Mouse (Mus musculus) lung, embryonic 15.5 days (tissue): Measurements from ENCODE around the gene Fam72a. TPM values are rescaled to one million over a fixed set of nuclear protein-coding genes. Genes with fewer than 3 reads are reported as not detected.
"Not testable (repeated sequence)": the region's sequence is repeated elsewhere in the genome, so short reads cannot be mapped to it uniquely, and the experiment has no call there.

Experiments
- ATAC-seq: fragments of 200-750 bp; cut with Nextera tagmentation; 2 replicates; pipeline ENCODE4 v1.8.0; 2017; ENCODE audit warnings: moderate number of reproducible peaks, borderline replicate concordance; ENCODE audit not compliant: low FRiP score, low TSS enrichment; ENCODE audit errors: extremely low read depth
- H3K27ac ChIP-seq: fragments of 300-500 bp; sonication (generic); 2 replicates; pipeline ENCODE4 v1.5.1; 2015; ENCODE audit warnings: moderate library complexity, mild to moderate bottlenecking, inconsistent platforms
- H3K27me3 ChIP-seq: fragments of 300-500 bp; sonication (generic); 2 replicates; pipeline ENCODE4 v1.6.1; 2015; ENCODE audit warnings: inconsistent platforms
- H3K36me3 ChIP-seq: fragments of 300-500 bp; sonication (generic); 2 replicates; pipeline ENCODE4 v1.6.1; 2015; ENCODE audit warnings: inconsistent platforms
- H3K4me1 ChIP-seq: fragments of 300-500 bp; sonication (generic); 2 replicates; pipeline ENCODE4 v1.6.1; 2015; ENCODE audit warnings: inconsistent platforms
- H3K4me2 ChIP-seq: fragments of 300-500 bp; sonication (generic); 2 replicates; pipeline ENCODE4 v1.6.1; 2015; ENCODE audit warnings: inconsistent platforms, mild to moderate bottlenecking, moderate library complexity
- H3K4me3 ChIP-seq: fragments of 300-500 bp; sonication (generic); 2 replicates; pipeline ENCODE4 v1.5.1; 2015; ENCODE audit warnings: mild to moderate bottlenecking, inconsistent platforms
- H3K9ac ChIP-seq: fragments of 300-500 bp; sonication (generic); 2 replicates; pipeline ENCODE4 v1.6.1; 2015; ENCODE audit warnings: inconsistent platforms
- H3K9me3 ChIP-seq: fragments of 300-500 bp; sonication (generic); 2 replicates; pipeline ENCODE4 v1.6.1; 2016; ENCODE audit warnings: inconsistent platforms
- WGBS: fragments of 180-500 bp; shearing (Covaris S2); methylation state at CpG from one replicate; pipeline ENCODE4 v1.1.7; 2015; 5-methylcytosine and 5-hydroxymethylcytosine counted together
- microRNA-seq: library from miRNA; unstranded; fragments of <30 nt; microRNA quantifications from one replicate; pipeline ENCODE4, GENCODE M21; 2016
- polyA plus RNA-seq: library from polyadenylated mRNA; unstranded; fragments of >200 nt; fragmentation: Nextera tagmentation; extraction: Ambion mirVana; gene quantifications from 2 replicates; pipeline ENCODE4 v1.2.1, GENCODE M21; 2015

The Fam72a gene
- polyA plus RNA-seq, 1 experiment from 2014 or later, result 3.0 TPM

DNA sequence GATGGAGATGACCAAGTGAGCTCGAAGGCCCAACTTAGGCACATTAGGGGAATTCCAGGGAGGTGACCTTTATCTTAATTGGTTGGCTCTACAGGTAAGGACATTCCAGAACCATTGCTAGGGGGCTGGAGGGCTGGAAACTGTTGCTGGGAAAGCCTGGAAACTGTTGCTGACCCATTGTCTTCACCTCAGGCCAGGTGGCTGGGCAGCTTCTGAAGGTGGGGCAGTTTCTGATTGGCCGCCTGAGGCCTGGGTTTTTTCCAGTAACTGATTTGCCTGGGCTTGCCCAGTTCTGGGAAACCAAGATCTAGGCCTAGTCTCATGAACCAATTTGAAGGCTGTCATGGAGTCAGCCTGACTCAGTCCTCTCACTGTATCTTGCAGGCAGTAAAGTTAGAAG is 34.4 kb downstream of the Fam72a start:
- Histone ChIP-seq H3K4me2 (no peak overlapping the region), H3K36me3 (no peaks in the 10 kb centered on the region), H3K9ac (no peak overlapping the region), H3K27ac (no peak overlapping the region), H3K9me3 (no peaks in the 10 kb centered on the region), H3K27me3 (no peaks in the 10 kb centered on the region), H3K4me1 (no peaks in the 10 kb centered on the region), H3K4me3 (no peak overlapping the region)
- WGBS, result 77% methylated on average over 2 of the region's 2 CpGs
- no peak for ATAC-seq

DNA sequence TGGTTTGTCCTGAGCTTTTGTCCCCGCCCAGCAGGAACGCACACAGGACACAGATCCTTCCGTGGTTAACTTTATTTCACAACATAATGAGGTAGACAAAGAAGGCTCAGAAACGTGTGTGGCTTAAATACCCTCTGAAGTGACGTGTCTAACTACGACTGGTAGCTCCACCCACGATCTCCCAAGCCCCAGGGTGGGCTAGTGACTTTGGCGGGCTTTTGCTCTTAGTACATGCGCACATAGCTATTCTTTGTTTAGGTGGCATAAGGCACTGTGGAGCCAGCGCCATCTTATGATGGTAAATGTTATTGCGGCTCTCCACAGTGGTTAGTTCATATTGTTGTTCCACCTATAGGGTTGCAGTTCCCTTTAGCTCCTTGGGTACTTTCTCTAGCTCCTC is 38.4 kb downstream of the Fam72a start:
- ATAC-seq, H3K27ac ChIP-seq, H3K9ac ChIP-seq, H3K9me3 ChIP-seq, H3K27me3 ChIP-seq, H3K36me3 ChIP-seq, H3K4me1 ChIP-seq, H3K4me3 ChIP-seq, H3K4me2 ChIP-seq: not testable (repeated sequence)
- WGBS, result 48% methylated on average over 11 of the region's 11 CpGs

DNA sequence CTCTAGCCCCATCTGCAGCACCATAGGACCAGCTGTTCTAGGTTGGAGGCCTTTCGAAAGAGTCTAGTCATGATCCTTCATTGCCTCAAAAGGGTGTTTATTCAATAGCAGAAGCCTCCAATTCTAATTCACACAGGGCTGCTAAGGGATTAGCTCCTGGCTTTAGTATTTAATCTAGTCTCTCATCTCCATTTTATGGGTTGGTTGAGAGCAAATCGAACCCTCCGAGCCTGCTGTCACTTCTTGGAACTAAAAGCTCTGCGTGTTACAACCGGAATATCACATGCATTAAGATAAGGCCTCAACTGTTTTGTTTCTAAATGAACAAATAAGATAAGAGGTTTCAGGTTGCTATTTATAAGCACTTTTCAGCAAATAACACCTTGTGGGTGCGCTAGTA is 42.0 kb downstream of the Fam72a start:
- no peaks in the 10 kb centered on the region for H3K9me3 ChIP-seq
- H3K36me3 ChIP-seq, result no peaks in the 10 kb centered on the region
- H3K4me2 ChIP-seq, result no peak overlapping the region
- H3K9ac ChIP-seq, result no peak overlapping the region
- no peaks in the 10 kb centered on the region for H3K4me1 ChIP-seq
- no peaks in the 10 kb centered on the region for H3K27me3 ChIP-seq
- no peak overlapping the region for H3K27ac ChIP-seq
- WGBS, result 80% methylated on average over 6 of the region's 6 CpGs
- H3K4me3 ChIP-seq, result no peak overlapping the region
- ATAC-seq, result no peak

DNA sequence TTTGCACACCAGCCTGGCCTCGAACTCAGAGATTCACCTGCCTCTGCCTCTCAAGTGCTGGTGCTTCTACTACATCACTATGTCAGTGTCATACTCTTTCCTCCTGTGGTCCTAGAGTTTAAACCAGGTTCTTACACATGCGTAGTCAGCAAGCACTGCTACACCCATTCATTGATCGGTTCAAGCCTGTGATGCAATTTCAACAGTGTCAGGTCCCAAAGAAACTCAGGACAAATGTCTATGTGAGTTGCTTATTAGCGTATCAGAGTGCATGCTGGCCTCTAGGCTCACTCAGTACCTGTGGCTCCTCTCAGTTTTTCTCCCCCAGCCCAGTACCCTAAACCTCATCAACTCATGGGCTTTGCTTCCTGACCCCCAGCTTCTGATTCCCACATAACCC is 42.7 kb downstream of the Fam72a start:
- no peak overlapping the region for H3K4me3 ChIP-seq
- H3K27me3 ChIP-seq, result no peaks in the 10 kb centered on the region
- no peak overlapping the region for H3K27ac ChIP-seq
- H3K9me3 ChIP-seq, result no peaks in the 10 kb centered on the region
- no peaks in the 10 kb centered on the region for H3K4me1 ChIP-seq
- no peak overlapping the region for H3K4me2 ChIP-seq
- H3K9ac ChIP-seq, result no peak overlapping the region
- 90% methylated on average over 4 of the region's 4 CpGs for WGBS
- H3K36me3 ChIP-seq, result no peaks in the 10 kb centered on the region
- ATAC-seq, result no peak

DNA sequence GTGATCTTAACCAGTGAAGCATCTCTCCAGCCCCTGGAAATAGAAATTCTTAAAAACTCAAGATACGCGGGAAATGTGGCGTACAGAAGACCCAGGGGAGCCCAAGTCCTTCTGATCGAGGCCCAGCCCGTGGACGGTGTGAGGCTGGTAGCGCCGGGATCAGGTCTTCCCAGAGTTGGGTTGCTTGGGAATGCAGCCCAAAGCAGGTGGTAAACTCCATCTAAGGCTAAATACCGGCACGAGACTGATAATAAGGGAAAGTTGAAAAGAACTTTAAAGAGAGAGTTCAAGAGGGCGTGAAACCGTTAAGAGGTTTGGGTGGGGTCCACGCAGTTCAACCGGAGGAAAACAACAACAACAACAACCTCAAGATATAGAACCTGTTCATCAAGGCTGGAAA is 46.0 kb downstream of the Fam72a start:
- ATAC-seq, result no peak
- no peaks in the 10 kb centered on the region for H3K27me3 ChIP-seq
- H3K9me3 ChIP-seq, result no peaks in the 10 kb centered on the region
- no peaks in the 10 kb centered on the region for H3K36me3 ChIP-seq
- no peaks in the 10 kb centered on the region for H3K4me1 ChIP-seq
- H3K9ac ChIP-seq, result no peak overlapping the region
- WGBS, result 87% methylated on average over 14 of the region's 14 CpGs
- no peak overlapping the region for H3K27ac ChIP-seq
- no peak overlapping the region for H3K4me2 ChIP-seq
- H3K4me3 ChIP-seq, result no peak overlapping the region

DNA sequence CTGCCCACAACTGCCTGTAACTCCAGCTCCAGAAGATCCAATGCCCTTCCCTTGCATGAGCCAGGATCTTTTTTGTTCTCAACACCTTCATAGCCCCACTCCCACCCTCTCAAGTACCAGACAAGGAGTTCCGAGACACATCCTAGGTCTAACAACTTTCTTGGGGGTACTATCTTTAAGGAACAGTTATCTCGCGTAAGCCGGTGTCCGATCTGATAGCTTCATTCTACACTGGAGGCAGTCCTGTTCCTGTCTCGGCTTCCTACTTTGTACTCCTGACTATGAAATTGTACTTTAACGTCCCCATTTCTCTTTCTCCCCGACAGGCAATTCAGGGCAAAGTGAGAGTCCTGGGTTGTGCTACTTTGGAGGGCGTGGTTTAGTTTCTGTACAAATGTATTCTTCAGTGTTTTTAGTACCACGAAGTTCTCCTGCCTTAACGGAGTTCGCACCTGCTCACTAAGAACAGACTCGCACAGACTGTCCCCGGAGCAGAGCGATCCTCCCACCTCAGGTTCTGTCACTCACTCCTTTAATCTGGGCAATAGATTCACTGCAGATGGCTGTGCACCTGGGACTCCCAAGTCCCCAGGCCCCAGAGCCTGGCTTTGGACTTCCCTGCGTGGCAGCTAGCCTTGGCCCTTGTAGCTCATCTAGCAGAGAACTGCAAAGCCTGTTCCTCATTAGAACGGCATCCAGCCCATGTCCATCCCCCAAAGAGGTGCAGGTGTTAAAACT is 51.4 kb downstream of the Fam72a start:
- Histone ChIP-seq H3K9ac (no peak overlapping the region), H3K4me2 (no peak overlapping the region), H3K36me3 (no peaks in the 10 kb centered on the region), H3K27ac (no peak overlapping the region), H3K9me3 (no peaks in the 10 kb centered on the region), H3K27me3 (no peaks in the 10 kb centered on the region), H3K4me1 (no peaks in the 10 kb centered on the region), H3K4me3 (no peak overlapping the region)
- no peak for ATAC-seq
- 76% methylated on average over 17 of the region's 17 CpGs for WGBS

DNA sequence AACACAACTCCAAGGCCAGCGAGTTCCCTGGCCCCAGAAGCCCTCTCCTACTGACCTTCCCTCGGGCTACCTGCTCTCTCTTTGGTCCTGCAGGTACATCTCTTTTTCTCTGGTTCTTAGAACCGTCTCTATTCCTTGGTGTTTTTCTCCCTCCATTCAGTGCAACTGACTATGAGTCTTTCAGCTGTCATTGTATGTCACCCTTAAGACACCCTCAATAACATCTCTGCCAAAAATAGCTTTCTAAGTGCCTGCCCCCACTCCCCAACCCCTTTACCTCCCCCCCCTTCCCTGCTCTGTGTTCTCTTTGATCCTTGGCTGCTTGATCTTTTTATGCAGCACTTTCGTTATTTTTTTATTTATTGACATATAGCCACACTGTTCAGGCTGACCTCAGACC is 52.7 kb downstream of the Fam72a start:
- Histone ChIP-seq H3K27me3 (no peaks in the 10 kb centered on the region), H3K4me3 (no peak overlapping the region), H3K27ac (no peak overlapping the region), H3K9ac (no peak overlapping the region), H3K9me3 (no peaks in the 10 kb centered on the region), H3K4me1 (no peaks in the 10 kb centered on the region), H3K4me2 (no peak overlapping the region), H3K36me3 (no peaks in the 10 kb centered on the region)
- WGBS, result 23% methylated on average over 4 of the region's 4 CpGs
- no peak for ATAC-seq

DNA sequence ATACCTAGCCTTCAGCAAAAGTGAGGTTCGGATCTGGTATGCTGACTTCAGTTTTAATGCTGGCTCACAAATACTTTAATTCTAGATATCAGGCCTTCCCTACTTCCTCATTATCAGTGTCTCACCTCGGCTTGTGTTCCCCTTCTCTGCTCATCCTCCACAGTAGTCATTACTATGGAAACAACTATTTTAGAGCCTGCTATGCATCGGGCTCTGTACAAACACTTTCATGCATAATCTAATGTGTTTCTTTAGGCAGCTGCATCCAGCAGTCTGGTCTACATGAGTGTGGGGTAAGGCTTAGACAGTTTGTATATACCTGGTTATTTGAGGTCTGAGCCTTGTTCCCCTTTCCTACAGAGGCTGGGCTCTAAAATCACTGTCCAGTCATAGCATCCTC is 55.9 kb downstream of the Fam72a start:
- peaks cover 7% of the 10 kb centered on the region for H3K4me1 ChIP-seq
- no peak for ATAC-seq
- H3K27ac ChIP-seq, result no peak overlapping the region
- H3K9ac ChIP-seq, result no peak overlapping the region
- no peaks in the 10 kb centered on the region for H3K36me3 ChIP-seq
- 72% methylated on average over 3 of the region's 3 CpGs for WGBS
- no peaks in the 10 kb centered on the region for H3K27me3 ChIP-seq
- H3K4me2 ChIP-seq, result no peak overlapping the region
- H3K9me3 ChIP-seq, result no peaks in the 10 kb centered on the region
- no peak overlapping the region for H3K4me3 ChIP-seq

DNA sequence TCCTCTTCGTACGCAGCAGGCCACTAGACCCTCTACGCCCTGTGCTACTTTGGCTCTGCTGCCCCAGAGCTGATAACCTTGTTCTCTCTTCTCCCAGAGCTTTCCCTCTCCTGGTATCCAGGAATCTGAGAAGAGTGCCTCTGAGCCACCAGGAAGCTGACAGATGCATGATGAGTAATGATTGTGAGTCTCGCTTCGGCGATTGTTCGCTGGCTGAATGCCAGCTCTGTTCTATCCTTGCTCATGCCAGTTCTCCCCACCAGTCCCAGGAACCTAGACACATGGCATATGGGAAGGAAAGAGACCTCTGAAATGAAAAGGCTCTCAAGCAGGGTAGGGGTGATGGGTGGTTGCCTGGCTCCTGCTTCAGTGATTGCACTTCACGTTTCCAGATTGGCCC is 59.1 kb downstream of the Fam72a start:
- Histone ChIP-seq H3K4me2 (no peak overlapping the region), H3K9me3 (no peaks in the 10 kb centered on the region), H3K27ac (no peak overlapping the region), H3K27me3 (no peaks in the 10 kb centered on the region), H3K4me3 (no peak overlapping the region), H3K4me1 (peaks cover 7% of the 10 kb centered on the region), H3K36me3 (no peaks in the 10 kb centered on the region), H3K9ac (no peak overlapping the region)
- WGBS, result 42% methylated on average over 8 of the region's 8 CpGs
- no peak for ATAC-seq

Small RNA genes within 50 kb of the gene (microRNA-seq; reads per million reads assigned to microRNA genes)
- not detected for gene Gm24273

Other genes with a start within 250 kb of the Fam72a start
- gene Ikbke, start 248.3 kb upstream of the Fam72a start, polyA plus RNA-seq, result 2.9 and 4.0 TPM in 2 replicates
- 11.0 and 14.1 TPM in 2 replicates for gene Srgap2, start 551 bp upstream of the Fam72a start, polyA plus RNA-seq
- gene Avpr1b, start 71.3 kb downstream of the Fam72a start, polyA plus RNA-seq, result not detected in 2 replicates
- 0.72 and 0.80 TPM in 2 replicates for gene Ctse, start 110.4 kb downstream of the Fam72a start, polyA plus RNA-seq
- 2.3 and 3.0 TPM in 2 replicates for gene Rab7b, start 160.8 kb downstream of the Fam72a start, polyA plus RNA-seq
- gene Slc26a9, start 216.1 kb downstream of the Fam72a start, polyA plus RNA-seq, result 4.2 and 5.3 TPM in 2 replicates